Mouse (Mus musculus) neural tube, embryonic 13.5 days (tissue): Measurements from ENCODE around the gene Cd19. TPM values are rescaled to one million over a fixed set of nuclear protein-coding genes. Genes with fewer than 3 reads are reported as not detected.
A peak's percentile ranks its signal among the peaks of the same experiment; 100 is the strongest.

Source experiments
- ATAC-seq: fragments of 200-750 bp; cut with Nextera tagmentation; 2 replicates; pipeline ENCODE4 v1.8.0; 2017; ENCODE audit warnings: low read depth, mild to moderate bottlenecking, moderate TSS enrichment, moderate library complexity
- H3K27ac ChIP-seq: fragments of 300-500 bp; sonication (generic); replicated peaks from 2 replicates; pipeline ENCODE4 v1.5.1; 2015; ENCODE audit warnings: moderate library complexity, mild to moderate bottlenecking, inconsistent platforms
- H3K27me3 ChIP-seq: fragments of 300-500 bp; sonication (generic); 2 replicates; pipeline ENCODE4 v1.6.1; 2015; ENCODE audit warnings: mild to moderate bottlenecking, inconsistent platforms
- H3K36me3 ChIP-seq: fragments of 300-500 bp; sonication (generic); 2 replicates; pipeline ENCODE4 v1.6.1; 2015; ENCODE audit warnings: mild to moderate bottlenecking, inconsistent platforms
- H3K4me1 ChIP-seq: fragments of 300-500 bp; sonication (generic); replicated peaks from 2 replicates; pipeline ENCODE4 v1.6.1; 2015; ENCODE audit warnings: inconsistent platforms
- H3K4me2 ChIP-seq: fragments of 300-500 bp; sonication (generic); 2 replicates; pipeline ENCODE4 v1.6.1; 2015; ENCODE audit warnings: inconsistent platforms, mild to moderate bottlenecking, moderate library complexity
- H3K4me3 ChIP-seq: fragments of 300-500 bp; sonication (generic); 2 replicates; pipeline ENCODE4 v1.5.1; 2015; ENCODE audit warnings: mild to moderate bottlenecking, inconsistent platforms
- H3K9ac ChIP-seq: fragments of 300-500 bp; sonication (generic); 2 replicates; pipeline ENCODE4 v1.6.1; 2015; ENCODE audit warnings: moderate library complexity, mild to moderate bottlenecking, inconsistent platforms
- H3K9me3 ChIP-seq: fragments of 300-500 bp; sonication (generic); 2 replicates; pipeline ENCODE4 v1.6.1; 2016; ENCODE audit warnings: inconsistent platforms
- WGBS: fragments of 180-500 bp; shearing (Covaris S2); methylation state at CpG from one replicate; pipeline ENCODE4 v1.1.7; 2015; 5-methylcytosine and 5-hydroxymethylcytosine counted together
- polyA plus RNA-seq: library from polyadenylated mRNA; unstranded; fragments of >200 nt; fragmentation: Nextera tagmentation; extraction: Ambion mirVana; gene quantifications from 2 replicates; pipeline ENCODE4 v1.2.1, GENCODE M21; 2015

Cd19 gene
- polyA plus RNA-seq, 1 experiment from 2014 or later = 0.07 TPM

- peaks cover 17% of the 10 kb centered on the region for H3K36me3 ChIP-seq
- no peaks in the 10 kb centered on the region for H3K4me1 ChIP-seq
- H3K27me3 ChIP-seq = no peaks in the 10 kb centered on the region
- H3K4me3 ChIP-seq = no peak overlapping the region
- no peaks in the 10 kb centered on the region for H3K9me3 ChIP-seq
- ATAC-seq = no peak
- H3K27ac ChIP-seq = no peak overlapping the region
- 92% methylated on average over 3 of the region's 3 CpGs for WGBS
- H3K4me2 ChIP-seq = no peak overlapping the region
- H3K9ac ChIP-seq = no peak overlapping the region
These were observed 37.6 kb upstream of the Cd19 start for GRCm38 (mm10) chr7:126452244-126452643.

GRCm38 (mm10) chr7:126450641-126451040 lies 36.0 kb upstream of the Cd19 start:
- Histone ChIP-seq H3K4me2 (no peak overlapping the region), H3K9ac (no peak overlapping the region), H3K27me3 (no peaks in the 10 kb centered on the region), H3K9me3 (no peaks in the 10 kb centered on the region), H3K27ac (no peak overlapping the region), H3K4me3 (no peak overlapping the region), H3K4me1 (no peaks in the 10 kb centered on the region), H3K36me3 (peaks cover 33% of the 10 kb centered on the region)
- WGBS = 94% methylated on average over 6 of the region's 6 CpGs
- ATAC-seq = no peak

GRCm38 (mm10) chr7:126449991-126450390 lies 35.3 kb upstream of the Cd19 start:
- Histone ChIP-seq H3K4me1 (no peaks in the 10 kb centered on the region), H3K27me3 (no peaks in the 10 kb centered on the region), H3K36me3 (peaks cover 39% of the 10 kb centered on the region), H3K9ac (no peak overlapping the region), H3K4me2 (no peak overlapping the region), H3K9me3 (no peaks in the 10 kb centered on the region), H3K27ac (no peak overlapping the region), H3K4me3 (no peak overlapping the region)
- ATAC-seq = no peak
- WGBS = 93% methylated on average over 18 of the region's 18 CpGs

- H3K9me3 ChIP-seq = no peaks in the 10 kb centered on the region
- H3K9ac ChIP-seq = no peak overlapping the region
- no peak for ATAC-seq
- H3K36me3 ChIP-seq = peaks cover 52% of the 10 kb centered on the region
- H3K27ac ChIP-seq = no peak overlapping the region
- H3K27me3 ChIP-seq = no peaks in the 10 kb centered on the region
- WGBS = 94% methylated on average over 19 of the region's 19 CpGs
- H3K4me2 ChIP-seq = no peak overlapping the region
- no peaks in the 10 kb centered on the region for H3K4me1 ChIP-seq
- H3K4me3 ChIP-seq = no peak overlapping the region
These were observed 33.8 kb upstream of the Cd19 start for GRCm38 (mm10) chr7:126448481-126448880.

- no peak overlapping the region for H3K4me2 ChIP-seq
These were observed 31.5 kb upstream of the Cd19 start for GRCm38 (mm10) chr7:126446217-126446616.

GRCm38 (mm10) chr7:126445104-126445815 lies 30.6 kb upstream of the Cd19 start:
- Histone ChIP-seq H3K27ac (no peak overlapping the region), H3K4me1 (no peaks in the 10 kb centered on the region), H3K4me3 (no peak overlapping the region), H3K4me2 (no peak overlapping the region), H3K27me3 (no peaks in the 10 kb centered on the region), H3K9ac (no peak overlapping the region), H3K36me3 (peaks cover 78% of the 10 kb centered on the region), H3K9me3 (no peaks in the 10 kb centered on the region)
- no peak for ATAC-seq
- WGBS = 92% methylated on average over 15 of the region's 15 CpGs

More at GRCm38 (mm10) chr7:126446217-126446616, 31.5 kb upstream of the Cd19 start:
- no peaks in the 10 kb centered on the region for H3K27me3 ChIP-seq
- ATAC-seq = no peak
- no peak overlapping the region for H3K27ac ChIP-seq
- no peaks in the 10 kb centered on the region for H3K4me1 ChIP-seq
- no peaks in the 10 kb centered on the region for H3K9me3 ChIP-seq
- no peak overlapping the region for H3K9ac ChIP-seq
- H3K36me3 ChIP-seq = peaks cover 72% of the 10 kb centered on the region
- H3K4me3 ChIP-seq = no peak overlapping the region
- WGBS = 92% methylated on average over 21 of the region's 21 CpGs

- H3K27me3 ChIP-seq = no peaks in the 10 kb centered on the region
- no peaks in the 10 kb centered on the region for H3K4me1 ChIP-seq
- H3K4me3 ChIP-seq = no peak overlapping the region
- H3K9me3 ChIP-seq = no peaks in the 10 kb centered on the region
- no peak overlapping the region for H3K4me2 ChIP-seq
- peaks cover 81% of the 10 kb centered on the region for H3K36me3 ChIP-seq
- H3K27ac ChIP-seq = no peak overlapping the region
- no peak overlapping the region for H3K9ac ChIP-seq
- ATAC-seq = no peak
- 91% methylated on average over 9 of the region's 9 CpGs for WGBS
These were observed 29.8 kb upstream of the Cd19 start for GRCm38 (mm10) chr7:126444536-126444935.

- Histone ChIP-seq H3K4me3 (no peak overlapping the region), H3K36me3 (peaks cover 81% of the 10 kb centered on the region), H3K4me1 (no peaks in the 10 kb centered on the region), H3K27me3 (no peaks in the 10 kb centered on the region), H3K4me2 (no peak overlapping the region), H3K9me3 (no peaks in the 10 kb centered on the region), H3K9ac (no peak overlapping the region), H3K27ac (no peak overlapping the region)
- WGBS = 89% methylated on average over 10 of the region's 10 CpGs
- no peak for ATAC-seq
These were observed 29.3 kb upstream of the Cd19 start for GRCm38 (mm10) chr7:126443997-126444396.

GRCm38 (mm10) chr7:126440134-126440533 lies 25.4 kb upstream of the Cd19 start:
- Histone ChIP-seq H3K27ac (no peak overlapping the region), H3K36me3 (peaks cover 43% of the 10 kb centered on the region), H3K9me3 (no peaks in the 10 kb centered on the region), H3K4me3 (no peak overlapping the region), H3K27me3 (no peaks in the 10 kb centered on the region), H3K4me2 (no peak overlapping the region), H3K4me1 (no peaks in the 10 kb centered on the region), H3K9ac (no peak overlapping the region)
- ATAC-seq = no peak
- WGBS = 76% methylated on average over 9 of the region's 9 CpGs

- no peak overlapping the region for H3K4me2 ChIP-seq
- H3K9me3 ChIP-seq = no peaks in the 10 kb centered on the region
- no peak overlapping the region for H3K9ac ChIP-seq
- no peaks in the 10 kb centered on the region for H3K4me1 ChIP-seq
- H3K27me3 ChIP-seq = no peaks in the 10 kb centered on the region
- ATAC-seq = no peak
- H3K36me3 ChIP-seq = peaks cover 36% of the 10 kb centered on the region
- H3K4me3 ChIP-seq = no peak overlapping the region
- H3K27ac ChIP-seq = no peak overlapping the region
- WGBS = 25% methylated on average over 8 of the region's 8 CpGs
These were observed 22.2 kb upstream of the Cd19 start for GRCm38 (mm10) chr7:126436851-126437250.

GRCm38 (mm10) chr7:126435801-126436200 lies 21.1 kb upstream of the Cd19 start:
- peaks cover 28% of the 10 kb centered on the region; the same call in 1 of the 2 replicates for H3K36me3 ChIP-seq
- H3K27ac ChIP-seq = no peak overlapping the region
- 81% methylated on average over 3 of the region's 3 CpGs for WGBS
- H3K9ac ChIP-seq = no peak overlapping the region
- no peaks in the 10 kb centered on the region for H3K9me3 ChIP-seq
- H3K4me1 ChIP-seq = no peaks in the 10 kb centered on the region
- no peak overlapping the region for H3K4me2 ChIP-seq
- no peak overlapping the region for H3K4me3 ChIP-seq
- H3K27me3 ChIP-seq = no peaks in the 10 kb centered on the region
- ATAC-seq = no peak

GRCm38 (mm10) chr7:126434726-126435125 lies 20.0 kb upstream of the Cd19 start:
- H3K27ac ChIP-seq = no peak overlapping the region
- 91% methylated on average over 7 of the region's 7 CpGs for WGBS
- ATAC-seq = no peak
- no peak overlapping the region for H3K9ac ChIP-seq
- H3K4me1 ChIP-seq = peaks cover 5% of the 10 kb centered on the region
- H3K4me2 ChIP-seq = no peak overlapping the region
- no peaks in the 10 kb centered on the region for H3K9me3 ChIP-seq
- H3K4me3 ChIP-seq = no peak overlapping the region
- H3K36me3 ChIP-seq = peaks cover 20% of the 10 kb centered on the region; the same call in 1 of the 2 replicates
- no peaks in the 10 kb centered on the region for H3K27me3 ChIP-seq

GRCm38 (mm10) chr7:126430167-126430566 lies 15.5 kb upstream of the Cd19 start:
- Histone ChIP-seq H3K36me3 (peaks cover 20% of the 10 kb centered on the region; the same call in 1 of the 2 replicates), H3K4me2 (no peak overlapping the region), H3K4me3 (no peak overlapping the region), H3K27me3 (no peaks in the 10 kb centered on the region), H3K27ac (no peak overlapping the region), H3K9me3 (no peaks in the 10 kb centered on the region), H3K9ac (peak overlapping the region; percentile 90; the same call in 1 of the 2 replicates), H3K4me1 (peaks cover 22% of the 10 kb centered on the region)
- no peak for ATAC-seq
